ENCODE assay signal across 26 mouse cellular contexts in the genomic region with DNA sequence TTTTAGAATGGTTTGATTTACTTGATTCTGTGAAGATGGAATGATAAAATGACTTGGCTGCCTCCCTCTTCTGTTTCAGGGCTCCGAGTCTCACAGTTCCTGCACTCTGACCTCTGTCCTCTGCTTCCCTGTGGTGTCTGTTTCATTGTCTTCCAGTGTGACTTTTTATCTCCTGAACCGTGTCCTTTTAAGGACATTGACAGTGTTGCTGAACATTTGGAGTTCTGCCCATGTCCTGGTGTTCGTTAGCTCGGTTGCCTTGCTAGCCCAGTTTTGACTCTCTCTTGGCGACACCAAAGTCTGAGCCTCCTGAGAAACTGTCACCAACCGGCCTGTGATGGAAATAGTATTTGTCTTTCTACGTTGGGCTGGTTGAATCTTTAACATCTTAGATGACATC. TPM values are rescaled to one million over a fixed set of nuclear protein-coding genes. Genes with fewer than 3 reads are reported as not detected.
DNase-seq lines count a peak whose midpoint lies in the region; ATAC-seq and TF ChIP-seq lines count a peak whose summit lies in the region.
"Had no signal": no experiment of that assay in that cellular context is flagged by ENCODE, and none has a peak within 500 bp of the region (broad histone marks: within the 10 kb centered on the region; RNA-seq: fewer than 3 reads in every experiment).

No protein-coding gene starts in this region.

- no peaks in the 10 kb centered on the region for H3K9me3 ChIP-seq in hindbrain, embryonic 11.5 days (ENCODE audit: control insufficient read depth, low read length)
- no peaks in the 10 kb centered on the region for H3K9me3 ChIP-seq in hindbrain, embryonic 16.5 days (ENCODE audit: control insufficient read depth, low read length)
- H3K9me3 ChIP-seq: embryonic facial prominence, embryonic 15.5 days; heart, embryonic 13.5 days; limb, embryonic 15.5 days had no signal

- no peak for TF ChIP-seq POLR2A in cerebellum, adult 2 months (IDR thresholded peaks at IDR 0.05; ENCODE audit: borderline replicate concordance, insufficient read depth, low read length)

- no peaks in the 10 kb centered on the region for H3K27me3 ChIP-seq in cerebellum, adult 2 months (ENCODE audit: control insufficient read depth, insufficient read depth, low read length)
- H3K27me3 ChIP-seq in hindbrain, embryonic 11.5 days (ENCODE audit: control insufficient read depth, insufficient read depth, low read length) = no peaks in the 10 kb centered on the region
- H3K27me3 ChIP-seq in hindbrain, embryonic 16.5 days (replicated peaks; ENCODE audit: control insufficient read depth, insufficient read depth, low read length) = no peaks in the 10 kb centered on the region
- H3K27me3 ChIP-seq: CH12.LX; embryonic facial prominence, embryonic 15.5 days; heart, embryonic 13.5 days; limb, embryonic 15.5 days had no signal

- no peak overlapping the region for H3K9ac ChIP-seq in hindbrain, embryonic 11.5 days (ENCODE audit: low read depth, low read length)
- H3K9ac ChIP-seq in hindbrain, embryonic 16.5 days (ENCODE audit: low read depth, low read length) = no peak overlapping the region
- H3K9ac ChIP-seq: embryonic facial prominence, embryonic 15.5 days; heart, embryonic 13.5 days; hindbrain, embryonic 14.5 days; limb, embryonic 15.5 days had no signal

- H3K27ac ChIP-seq in cerebellum, adult 2 months (ENCODE audit: insufficient read depth, low read length) = no peak overlapping the region
- no peak overlapping the region for H3K27ac ChIP-seq in hindbrain, embryonic 11.5 days (ENCODE audit: low read depth, low read length)
- no peak overlapping the region for H3K27ac ChIP-seq in hindbrain, embryonic 16.5 days (ENCODE audit: low read depth, low read length)
- H3K27ac ChIP-seq: embryonic facial prominence, embryonic 15.5 days; heart, embryonic 13.5 days; hindbrain, embryonic 14.5 days; limb, embryonic 15.5 days; stomach, postnatal 0 days had no signal

- H3K4me2 ChIP-seq in hindbrain, embryonic 11.5 days (replicated peaks; ENCODE audit: low read depth, low read length) = no peak overlapping the region
- no peak overlapping the region for H3K4me2 ChIP-seq in hindbrain, embryonic 16.5 days (ENCODE audit: low read length)
- H3K4me2 ChIP-seq: embryonic facial prominence, embryonic 15.5 days; heart, embryonic 13.5 days; hindbrain, embryonic 14.5 days; limb, embryonic 15.5 days; midbrain, embryonic 11.5 days had no signal

- peaks cover 7% of the 10 kb centered on the region for H3K4me1 ChIP-seq in cerebellum, adult 2 months (ENCODE audit: control insufficient read depth, insufficient read depth, low read length)
- no peaks in the 10 kb centered on the region for H3K4me1 ChIP-seq in hindbrain, embryonic 11.5 days (replicated peaks; ENCODE audit: control insufficient read depth, insufficient read depth, low read length)
- H3K4me1 ChIP-seq in hindbrain, embryonic 16.5 days (ENCODE audit: control insufficient read depth, insufficient read depth, low read depth, low read length) = no peaks in the 10 kb centered on the region
- H3K4me1 ChIP-seq: embryonic facial prominence, embryonic 15.5 days; limb, embryonic 15.5 days had no signal

- H3K36me3 ChIP-seq in hindbrain, embryonic 11.5 days (ENCODE audit: control insufficient read depth, insufficient read depth, low read length) = no peaks in the 10 kb centered on the region
- peaks cover 3% of the 10 kb centered on the region; the same call in 1 of the 2 replicates for H3K36me3 ChIP-seq in hindbrain, embryonic 16.5 days (ENCODE audit: control insufficient read depth, insufficient read depth, low read length)
- H3K36me3 ChIP-seq: embryonic facial prominence, embryonic 15.5 days; heart, embryonic 13.5 days; limb, embryonic 15.5 days had no signal

- WGBS in cerebellum, adult 2 months = 15% methylated on average over 7 of the region's 7 CpGs
- 21% methylated on average over 7 of the region's 7 CpGs for WGBS in hindbrain, embryonic 11.5 days
- WGBS in hindbrain, embryonic 16.5 days = 20% methylated on average over 7 of the region's 7 CpGs

- peak; percentile 33 to 59 for DNase-seq in cerebellum, adult 2 months
- DNase-seq in cerebellum, postnatal 4 days (ENCODE audit: low spot score in 2 of 2) = no peak
- peak; percentile 10 for DNase-seq in hindbrain, embryonic 11.5 days (ENCODE audit: low spot score)
- peak; percentile 69 for DNase-seq in brain, adult 2 months (ENCODE audit: low read depth, low spot score)
- peak; percentile 45 for DNase-seq in embryo, embryonic 10.5 days (ENCODE audit: low spot score)
- DNase-seq: adrenal gland, adult 2 months; gastrocnemius, postnatal 10 days; kidney, postnatal 25 days; lung, adult 18-20 months; lung, postnatal 36 days; thymus, postnatal 25 days had no signal

- no peak for ATAC-seq in hindbrain, embryonic 11.5 days (ENCODE audit: low FRiP score)
- ATAC-seq in hindbrain, embryonic 16.5 days = no peak
- no peak for ATAC-seq in erythroblast, adult 5-6 weeks (replicated peaks; ENCODE audit: low FRiP score, poor library complexity, severe bottlenecking)
- ATAC-seq: intestine, postnatal 0 days had no signal

- H3K4me3 ChIP-seq in cerebellum, adult 2 months (replicated peaks; ENCODE audit: insufficient read depth, low read depth, low read length) = no peak overlapping the region
- no peak overlapping the region for H3K4me3 ChIP-seq in hindbrain, embryonic 11.5 days (ENCODE audit: low read depth, low read length)
- no peak overlapping the region for H3K4me3 ChIP-seq in hindbrain, embryonic 16.5 days (ENCODE audit: low read length)
- H3K4me3 ChIP-seq: embryonic facial prominence, embryonic 15.5 days; heart, embryonic 13.5 days; limb, embryonic 15.5 days had no signal

- no peak for TF ChIP-seq CTCF in cerebellum, adult 2 months (IDR thresholded peaks at IDR 0.05; ENCODE audit: borderline replicate concordance, insufficient read depth, low read depth, low read length)

RNA-seq across cellular contexts. Expression of a gene that starts 9.2 kb away (rescaled TPM):
- 8.6 and 9.0 TPM in 2 replicates for polyA plus RNA-seq in cerebellum, adult 2 months (2012; rRNA removed)
- 9.3 and 9.8 TPM in 2 replicates for polyA plus RNA-seq in hindbrain, embryonic 11.5 days (2014; fragmentation: Nextera tagmentation; extraction: Ambion mirVana)
- polyA plus RNA-seq in hindbrain, embryonic 16.5 days (2015; fragmentation: Nextera tagmentation; extraction: Ambion mirVana) = 16.0 and 19.3 TPM in 2 replicates
- total RNA-seq in erythroblast, adult 5-6 weeks (2015; ENCODE audit: low replicate concordance) = 1.5 and 2.3 TPM in 2 replicates
- total RNA-seq in erythroblast, adult 5-6 weeks (2017; ENCODE audit: low replicate concordance) = 1.1 and 2.0 TPM in 2 replicates

RNA-seq across cellular contexts. Expression of a gene that starts 31.5 kb away (rescaled TPM):
- 25.3 and 32.4 TPM in 2 replicates for polyA plus RNA-seq in cerebellum, adult 2 months (2012; rRNA removed)
- 34.0 and 40.2 TPM in 2 replicates for polyA plus RNA-seq in hindbrain, embryonic 11.5 days (2014; fragmentation: Nextera tagmentation; extraction: Ambion mirVana)
- 4.1 and 6.2 TPM in 2 replicates for polyA plus RNA-seq in hindbrain, embryonic 16.5 days (2015; fragmentation: Nextera tagmentation; extraction: Ambion mirVana)
- 43.7 and 47.1 TPM in 2 replicates for total RNA-seq in erythroblast, adult 5-6 weeks (2015; ENCODE audit: low replicate concordance)
- total RNA-seq in erythroblast, adult 5-6 weeks (2017; ENCODE audit: low replicate concordance) = 35.8 and 68.9 TPM in 2 replicates

RNA-seq across cellular contexts. Expression of a gene that starts 33.6 kb away (rescaled TPM):
- polyA plus RNA-seq in cerebellum, adult 2 months (2012; rRNA removed) = not detected in 2 replicates
- not detected in 2 replicates for polyA plus RNA-seq in hindbrain, embryonic 11.5 days (2014; fragmentation: Nextera tagmentation; extraction: Ambion mirVana)
- polyA plus RNA-seq in hindbrain, embryonic 16.5 days (2015; fragmentation: Nextera tagmentation; extraction: Ambion mirVana) = not detected in 2 replicates
- not detected in 2 replicates for total RNA-seq in erythroblast, adult 5-6 weeks (2015; ENCODE audit: low replicate concordance)
- total RNA-seq in erythroblast, adult 5-6 weeks (2017; ENCODE audit: low replicate concordance) = not detected in 2 replicates
- total RNA-seq: adrenal gland, adult 2 months; CH12.LX; common myeloid progenitor, adult 5-6 weeks; gastrocnemius, postnatal 10 days; layer of hippocampus, postnatal 10 days; left cerebral cortex, postnatal 10 days had no signal
- polyA plus RNA-seq: adrenal gland, adult 2 months; embryonic facial prominence, embryonic 15.5 days; forebrain, embryonic 11.5 days; heart, embryonic 13.5 days; hindbrain, embryonic 14.5 days; intestine, postnatal 0 days; limb, embryonic 15.5 days; midbrain, embryonic 11.5 days; neural tube, embryonic 14.5 days; stomach, postnatal 0 days had no signal

RNA-seq across cellular contexts. Expression of a gene that starts 49.1 kb away (rescaled TPM):
- polyA plus RNA-seq in cerebellum, adult 2 months (2012; rRNA removed) = 87.5 and 91.6 TPM in 2 replicates
- 53.9 and 56.0 TPM in 2 replicates for polyA plus RNA-seq in hindbrain, embryonic 11.5 days (2014; fragmentation: Nextera tagmentation; extraction: Ambion mirVana)
- polyA plus RNA-seq in hindbrain, embryonic 16.5 days (2015; fragmentation: Nextera tagmentation; extraction: Ambion mirVana) = 65.2 and 68.3 TPM in 2 replicates
- total RNA-seq in erythroblast, adult 5-6 weeks (2015; ENCODE audit: low replicate concordance) = 39.6 and 45.8 TPM in 2 replicates
- total RNA-seq in erythroblast, adult 5-6 weeks (2017; ENCODE audit: low replicate concordance) = 24.4 and 53.5 TPM in 2 replicates

RNA-seq across cellular contexts. Expression of a gene that starts 55.0 kb away (rescaled TPM):
- 15.4 and 16.1 TPM in 2 replicates for polyA plus RNA-seq in cerebellum, adult 2 months (2012; rRNA removed)
- polyA plus RNA-seq in hindbrain, embryonic 11.5 days (2014; fragmentation: Nextera tagmentation; extraction: Ambion mirVana) = 16.9 and 17.7 TPM in 2 replicates
- 18.3 and 18.8 TPM in 2 replicates for polyA plus RNA-seq in hindbrain, embryonic 16.5 days (2015; fragmentation: Nextera tagmentation; extraction: Ambion mirVana)
- total RNA-seq in erythroblast, adult 5-6 weeks (2015; ENCODE audit: low replicate concordance) = 5.0 and 13.8 TPM in 2 replicates
- 5.3 and 9.2 TPM in 2 replicates for total RNA-seq in erythroblast, adult 5-6 weeks (2017; ENCODE audit: low replicate concordance)

Comparison
In these comparisons a context has a peak if more than half of its experiments do, and no peak if none do; other contexts are left out.
1. DNase-seq: peak in cerebellum, adult 2 months (2 of 2), hindbrain, embryonic 11.5 days (single experiment), brain, adult 2 months (single experiment) and embryo, embryonic 10.5 days (single experiment); none in cerebellum, postnatal 4 days (0 of 2).